Mouse (Mus musculus) cortical plate, adult 2 months (tissue): ENCODE data around the gene Snx33.

Source experiments
- CTCF ChIP-seq: fragments of 200-500 bp; IDR thresholded peaks from 2 replicates; pipeline ENCODE4 v1.5.1; 2011; ENCODE audit warnings: mild to moderate bottlenecking, control low read depth, low read length; ENCODE audit not compliant: insufficient read depth; ENCODE audit errors: extremely low read depth
- POLR2A ChIP-seq: fragments of 200-500 bp; IDR thresholded peaks from 2 replicates; pipeline ENCODE4 v1.6.1; 2011; ENCODE audit warnings: mild to moderate bottlenecking, low read length, control low read depth; ENCODE audit not compliant: insufficient read depth; ENCODE audit errors: extremely low read depth

DNA sequence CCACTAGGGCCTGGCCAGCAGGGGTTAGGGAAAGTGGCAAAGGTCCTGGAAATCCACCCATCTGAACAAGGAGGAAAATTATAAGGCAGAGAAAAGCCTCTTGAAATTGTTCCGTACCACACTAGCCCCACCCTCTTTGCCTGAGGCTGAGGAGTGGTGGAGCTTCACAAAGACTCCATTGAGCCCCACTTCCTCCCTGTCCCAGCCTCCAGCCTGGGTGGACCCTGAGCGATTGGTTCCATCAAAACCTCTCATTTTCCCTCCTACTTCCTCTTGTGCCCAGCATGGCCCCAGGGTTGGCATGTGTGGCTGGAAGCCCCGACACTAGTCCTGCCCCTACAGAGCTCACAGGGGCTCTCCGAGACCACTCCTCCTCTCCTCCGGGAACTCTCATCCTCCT, 50.9 kb downstream of the Snx33 start:
- no peak for TF ChIP-seq CTCF
- TF ChIP-seq POLR2A = no peak
